Mouse (Mus musculus): ENCODE data around the gene Ydjc. TPM values are rescaled to one million over a fixed set of nuclear protein-coding genes. Genes with fewer than 3 reads are reported as not detected.
A peak's percentile ranks its signal among the peaks of the same experiment; 100 is the strongest.
"Not testable (repeated sequence)": the region's sequence is repeated elsewhere in the genome, so short reads cannot be mapped to it uniquely, and the experiment has no call there.

Ydjc gene
- total RNA-seq, 4 experiments from 2014 or later: 7.3 to 16.8 (median 9.7) TPM

GRCm38 (mm10) chr16:17154346-17154745 lies 9.9 kb downstream of the Ydjc start:
- DNase-seq: no peak

GRCm38 (mm10) chr16:17165478-17165877 lies 21.1 kb downstream of the Ydjc start:
- not testable (repeated sequence) for DNase-seq

DNA sequence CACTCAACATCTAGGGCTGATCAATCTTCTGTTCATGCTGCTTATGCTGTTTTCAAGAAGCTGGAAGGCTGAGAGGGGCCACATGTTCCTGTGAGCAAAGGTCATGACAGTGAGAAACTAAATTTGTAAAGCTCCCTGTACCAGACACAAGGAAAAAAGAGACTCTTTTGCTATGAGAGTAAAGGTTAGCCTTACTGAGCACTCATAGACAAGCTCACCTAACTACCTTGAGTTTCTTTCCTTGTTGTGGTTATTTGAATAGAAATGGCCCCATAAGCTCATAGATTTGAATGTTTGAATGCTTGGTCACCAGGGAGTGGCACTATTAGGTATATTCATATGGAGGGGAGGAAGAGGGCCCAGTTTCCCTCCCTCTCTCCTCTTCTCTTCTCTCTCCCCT lies 22.8 kb downstream of the Ydjc start:
- no peak for DNase-seq

GRCm38 (mm10) chr16:17168049-17168448 lies 23.6 kb downstream of the Ydjc start:
- no peak for DNase-seq

- DNase-seq: peak; percentile 58
Observed at GRCm38 (mm10) chr16:17175765-17176164, 31.3 kb downstream of the Ydjc start.

GRCm38 (mm10) chr16:17177623-17178170 lies 33.3 kb downstream of the Ydjc start:
- no peak for DNase-seq

- no peak for DNase-seq
Observed at GRCm38 (mm10) chr16:17179706-17180105, 35.3 kb downstream of the Ydjc start.

- DNase-seq: no peak
Observed at GRCm38 (mm10) chr16:17181382-17181781, 37.0 kb downstream of the Ydjc start.

DNA sequence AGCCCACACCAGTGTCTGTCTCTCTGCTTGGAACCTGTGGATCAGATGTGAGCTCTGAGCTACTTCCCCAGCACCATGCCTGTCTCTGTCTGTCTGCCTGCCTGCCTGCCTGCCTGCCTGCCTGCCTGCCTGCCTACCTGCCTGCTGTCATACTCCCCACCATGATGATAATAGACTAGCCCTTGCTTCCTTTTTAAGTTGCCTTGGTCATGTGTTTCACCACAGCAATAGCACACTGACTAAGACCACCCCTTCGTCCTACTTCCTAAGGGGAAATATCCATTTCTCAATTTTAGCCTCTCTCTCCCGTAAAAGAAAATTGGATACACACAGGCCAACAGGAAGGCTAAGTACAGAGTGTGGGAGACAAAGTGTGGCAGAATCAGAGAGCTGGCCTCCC lies 37.7 kb downstream of the Ydjc start:
- no peak for DNase-seq

DNA sequence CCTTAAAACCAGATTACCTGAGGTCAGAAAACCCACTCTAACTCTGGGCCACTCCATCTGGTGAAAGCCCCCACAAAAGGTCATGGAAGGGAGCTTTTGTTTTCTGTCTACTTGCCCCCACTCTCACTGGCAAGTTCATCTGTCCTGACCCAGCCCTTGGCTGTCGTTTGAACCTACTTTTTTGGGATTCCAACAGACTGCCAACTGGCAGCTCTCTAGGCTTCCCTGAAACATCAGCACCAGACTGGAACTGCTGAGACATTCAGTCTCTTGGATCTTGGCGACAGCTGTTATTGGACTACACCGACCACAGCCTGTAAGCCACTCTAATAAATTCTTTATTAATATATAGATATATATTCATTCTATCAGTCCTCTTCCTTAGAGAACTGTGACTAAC lies 38.6 kb downstream of the Ydjc start:
- DNase-seq: no peak

DNA sequence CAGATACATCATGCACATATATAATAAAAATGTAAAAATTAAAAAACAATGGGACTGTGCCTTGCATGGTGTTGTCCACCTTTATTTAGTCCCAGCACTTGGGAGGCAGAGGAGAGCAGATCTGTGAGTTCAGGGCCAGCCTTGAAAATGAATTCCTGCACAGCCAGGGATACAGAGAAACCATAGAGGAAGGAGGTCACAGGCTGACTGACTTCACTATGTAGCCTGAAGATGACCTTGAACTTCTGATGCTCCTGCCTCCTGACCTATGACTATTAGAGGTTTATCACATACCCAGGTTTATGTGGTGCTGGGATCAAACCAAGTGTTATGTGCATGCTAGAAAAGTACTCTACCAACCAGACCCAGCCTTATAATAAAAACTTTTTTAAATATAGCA lies 41.1 kb downstream of the Ydjc start:
- no peak for DNase-seq

GRCm38 (mm10) chr16:17193823-17194222 lies 49.4 kb downstream of the Ydjc start:
- DNase-seq: no peak

GRCm38 (mm10) chr16:17200121-17200952 lies 55.9 kb downstream of the Ydjc start:
- no peak for DNase-seq

DNA sequence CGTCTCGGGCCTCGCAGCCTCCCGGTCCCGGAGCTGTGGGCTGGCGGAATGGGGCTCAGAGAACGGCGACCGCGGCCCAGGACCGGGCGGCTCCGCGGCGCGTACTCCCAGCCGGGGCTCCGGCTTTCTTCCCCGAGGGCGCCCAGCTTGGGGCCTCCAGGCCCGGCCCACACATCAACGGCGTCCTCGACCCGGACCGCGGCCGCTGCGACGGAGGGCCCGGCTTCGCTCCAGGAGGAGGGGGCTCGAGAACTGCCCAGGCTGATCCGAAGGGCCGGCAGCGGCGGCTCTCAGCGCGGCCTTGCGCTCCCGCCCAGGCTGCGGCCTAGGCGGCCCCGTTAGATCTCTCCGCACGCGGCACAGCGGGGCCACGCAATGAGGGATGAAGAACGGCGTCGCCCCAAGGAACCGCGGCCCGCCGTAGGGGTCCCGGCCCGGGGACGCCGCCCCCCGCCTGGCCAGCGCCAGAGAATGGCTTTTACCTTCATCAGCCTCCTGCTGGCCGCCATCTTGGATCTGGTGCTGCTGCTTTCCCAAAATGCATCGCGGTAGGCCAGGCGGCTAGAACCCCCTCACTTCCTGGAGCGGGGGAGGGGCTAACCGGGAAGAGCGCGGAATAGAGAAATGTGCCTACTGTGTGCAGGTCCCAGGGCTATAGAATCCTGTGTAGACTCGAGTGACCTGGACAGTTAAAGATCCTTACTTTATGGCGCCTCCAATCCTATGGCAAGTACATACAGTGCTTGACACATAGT lies 56.7 kb downstream of the Ydjc start:
- DNase-seq: peak; percentile 77

DNA sequence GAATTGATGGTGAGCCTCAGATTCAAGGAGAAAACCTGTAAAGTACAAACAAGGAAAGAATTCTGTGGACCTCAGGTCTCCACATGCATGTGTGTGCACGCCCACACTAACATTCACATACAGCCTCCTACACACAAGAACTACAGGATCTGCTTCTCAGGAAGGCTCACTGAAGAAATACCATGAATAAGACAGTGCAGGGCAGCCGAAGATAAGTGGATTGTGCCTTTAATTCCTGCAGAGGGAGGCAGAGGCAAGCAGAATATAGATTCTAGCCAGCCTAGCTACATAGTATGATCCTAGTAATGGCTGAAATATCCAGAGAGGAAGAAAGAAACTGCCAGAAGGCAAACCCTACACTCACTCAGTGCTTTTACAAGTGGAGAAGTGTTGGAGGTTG lies 57.6 kb downstream of the Ydjc start:
- no peak for DNase-seq

- DNase-seq: no peak
Observed at GRCm38 (mm10) chr16:17202549-17202948, 58.1 kb downstream of the Ydjc start, which contains the start of gene Ube2l3. Gene Ube2l3, minus strand, starts transcription at chr16:17202649.

DNA sequence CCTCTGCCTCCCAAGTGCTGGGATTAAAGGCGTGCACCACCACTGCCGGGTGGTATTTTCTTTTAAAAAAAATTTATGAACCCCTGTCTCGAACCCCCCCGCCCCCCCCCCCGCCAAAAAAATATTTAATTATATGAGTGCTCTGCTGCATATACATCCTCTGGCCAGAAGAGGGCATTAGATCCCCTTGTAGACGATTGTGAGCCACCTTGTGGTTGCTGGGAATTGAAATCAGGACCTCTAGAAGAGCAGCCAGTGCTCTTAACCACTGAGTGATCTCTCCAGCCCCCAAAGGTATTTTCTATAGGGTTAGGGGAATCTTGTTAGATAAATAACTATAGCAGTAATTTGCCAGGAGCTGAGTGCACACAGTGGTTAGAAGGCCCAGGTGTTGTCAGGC lies 60.6 kb downstream of the Ydjc start:
- DNase-seq: peak; percentile 14

- DNase-seq: peak; percentile 75
Observed at GRCm38 (mm10) chr16:17208389-17209361, 64.3 kb downstream of the Ydjc start, which contains the start of gene Rimbp3. Gene Rimbp3, plus strand, starts transcription at chr16:17208603.

DNA sequence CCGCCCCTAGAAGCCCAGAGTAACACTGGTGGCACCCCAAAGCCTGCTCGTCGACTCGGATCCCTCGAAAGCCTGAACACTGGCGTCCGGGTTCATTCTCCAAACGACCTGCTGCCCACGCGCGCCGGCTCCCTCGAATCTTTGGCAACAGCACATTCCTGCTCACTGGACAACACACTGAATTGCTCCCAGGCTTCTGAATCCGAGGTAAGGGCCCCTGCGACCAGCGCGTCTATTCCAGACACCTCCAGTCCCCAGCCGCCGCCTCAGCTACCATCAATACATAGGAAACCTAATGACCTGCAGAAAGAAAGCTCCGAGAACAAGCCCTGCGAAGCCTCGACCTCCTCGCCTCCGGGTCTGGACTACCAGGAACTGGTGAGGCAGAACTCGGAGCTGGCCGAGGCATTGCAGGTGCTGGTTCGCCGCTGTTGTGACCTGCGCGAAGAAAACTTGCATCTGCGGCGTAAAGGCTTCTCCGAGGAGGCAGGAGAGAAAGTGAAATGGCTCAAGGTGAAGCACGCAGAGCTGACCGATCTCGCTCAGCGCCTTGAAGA lies 65.1 kb downstream of the Ydjc start:
- no peak for DNase-seq

Data from adrenal gland, adult 8-10 months (tissue).